Mouse (Mus musculus): Measurements from ENCODE around the gene Cyp2s1.

Cyp2s1 gene

GRCm38 (mm10) chr7:25816241-25816919 is at the start of gene Cyp2s1:
Cyp2s1 (minus strand) TSS chr7:25816913.
- peak; percentile 23 for DNase-seq

- no peak for DNase-seq
Measured at GRCm38 (mm10) chr7:25864861-25865260, 48.1 kb upstream of the Cyp2s1 start.

GRCm38 (mm10) chr7:25863756-25864155 is 47.0 kb upstream of the Cyp2s1 start:
- no peak for DNase-seq

GRCm38 (mm10) chr7:25862365-25862764 is 45.7 kb upstream of the Cyp2s1 start:
- no peak for DNase-seq

GRCm38 (mm10) chr7:25859962-25860870 is 43.5 kb upstream of the Cyp2s1 start:
- no peak for DNase-seq

- peak; percentile 37 for DNase-seq
Measured at GRCm38 (mm10) chr7:25855082-25855481, 38.4 kb upstream of the Cyp2s1 start.

GRCm38 (mm10) chr7:25848444-25848812 is 31.7 kb upstream of the Cyp2s1 start:
- no peak for DNase-seq

- DNase-seq, result peak; percentile 80
Measured at GRCm38 (mm10) chr7:25847722-25848443, 31.2 kb upstream of the Cyp2s1 start.

GRCm38 (mm10) chr7:25844885-25845284 is 28.2 kb upstream of the Cyp2s1 start:
- no peak for DNase-seq

- no peak for DNase-seq
Measured at GRCm38 (mm10) chr7:25844423-25844822, 27.7 kb upstream of the Cyp2s1 start.

- no peak for DNase-seq
Measured at GRCm38 (mm10) chr7:25843492-25843891, 26.8 kb upstream of the Cyp2s1 start.

- DNase-seq, result no peak
Measured at GRCm38 (mm10) chr7:25840908-25841307, 24.2 kb upstream of the Cyp2s1 start.

- no peak for DNase-seq
Measured at GRCm38 (mm10) chr7:25835188-25835891, 18.6 kb upstream of the Cyp2s1 start.

GRCm38 (mm10) chr7:25831557-25832530 is 15.1 kb upstream of the Cyp2s1 start:
- DNase-seq, result no peak

- no peak for DNase-seq
Measured at GRCm38 (mm10) chr7:25830251-25830650, 13.5 kb upstream of the Cyp2s1 start.

- no peak for DNase-seq
Measured at GRCm38 (mm10) chr7:25827199-25827598, 10.5 kb upstream of the Cyp2s1 start.

GRCm38 (mm10) chr7:25826029-25826428 is 9.3 kb upstream of the Cyp2s1 start:
- no peak for DNase-seq

GRCm38 (mm10) chr7:25825043-25825442 is 8.3 kb upstream of the Cyp2s1 start:
- DNase-seq, result no peak

- DNase-seq, result no peak
Measured at GRCm38 (mm10) chr7:25815571-25815970, 1.1 kb downstream of the Cyp2s1 start.

- DNase-seq, result no peak
Measured at GRCm38 (mm10) chr7:25814711-25815110, 2.0 kb downstream of the Cyp2s1 start.

- DNase-seq, result no peak
Measured at GRCm38 (mm10) chr7:25812195-25812594, 4.5 kb downstream of the Cyp2s1 start.

GRCm38 (mm10) chr7:25811716-25812115 is 5.0 kb downstream of the Cyp2s1 start:
- no peak for DNase-seq

Data from right cerebral cortex, postnatal 25 days (tissue).